Mouse (Mus musculus) left cerebral cortex, postnatal 10 days (tissue): ENCODE results near the gene Mup4. TPM values are rescaled to one million over a fixed set of nuclear protein-coding genes. Genes with fewer than 3 reads are reported as not detected.
"Not testable (repeated sequence)": the region's sequence is repeated elsewhere in the genome, so short reads cannot be mapped to it uniquely, and the experiment has no call there.

ENCODE experiments used
- DNase-seq, 2 experiments: peaks; one replicate each; pipeline ENCODE4 v3.0.0; 2021 to 2022; ENCODE audit warnings: low spot score in 2 of 2, mixed read lengths in 1 of 2; ENCODE audit errors: extremely low spot score in 1 of 2
- intact Hi-C: fragments of 180-260 bp; cut with DNase I; formaldehyde crosslinking; loops from one replicate; pipeline ENCODE4 v1.15.1; 2025
- total RNA-seq, 2 experiments: library from RNA; stranded (reverse); gene quantifications; 2 replicates each; pipeline ENCODE4 v1.2.3; 2021

Gene Mup4
- total RNA-seq, result not detected

DNA sequence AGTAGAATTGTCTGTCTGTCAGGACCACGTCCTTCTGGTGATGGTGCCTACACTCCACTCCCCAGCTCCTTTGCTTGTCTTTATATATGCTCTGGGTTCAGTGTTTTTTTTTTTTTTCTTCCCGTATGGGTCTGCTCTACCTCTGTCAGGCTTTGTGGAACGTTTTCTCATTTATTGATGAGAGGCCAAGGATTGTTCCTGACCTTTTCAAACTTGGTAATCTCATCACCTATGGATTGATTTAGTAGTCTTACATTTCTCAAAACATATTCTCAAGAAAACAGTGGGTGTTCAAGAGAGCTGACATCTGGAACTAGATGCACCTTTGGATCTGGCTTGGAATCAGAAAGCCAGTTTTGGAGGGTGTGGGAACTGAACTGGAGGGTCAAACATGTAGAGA is at the start of gene Mup4:
TSS of gene Mup4 (minus strand) at position 101 of the 400 bp plus-strand sequence.
- DNase-seq, result no peak
- intact Hi-C loops, result no loop called here

GRCm38 (mm10) chr4:59997894-59998293 is 37.4 kb upstream of the Mup4 start:
- intact Hi-C loops, DNase-seq: not testable (repeated sequence)

DNA sequence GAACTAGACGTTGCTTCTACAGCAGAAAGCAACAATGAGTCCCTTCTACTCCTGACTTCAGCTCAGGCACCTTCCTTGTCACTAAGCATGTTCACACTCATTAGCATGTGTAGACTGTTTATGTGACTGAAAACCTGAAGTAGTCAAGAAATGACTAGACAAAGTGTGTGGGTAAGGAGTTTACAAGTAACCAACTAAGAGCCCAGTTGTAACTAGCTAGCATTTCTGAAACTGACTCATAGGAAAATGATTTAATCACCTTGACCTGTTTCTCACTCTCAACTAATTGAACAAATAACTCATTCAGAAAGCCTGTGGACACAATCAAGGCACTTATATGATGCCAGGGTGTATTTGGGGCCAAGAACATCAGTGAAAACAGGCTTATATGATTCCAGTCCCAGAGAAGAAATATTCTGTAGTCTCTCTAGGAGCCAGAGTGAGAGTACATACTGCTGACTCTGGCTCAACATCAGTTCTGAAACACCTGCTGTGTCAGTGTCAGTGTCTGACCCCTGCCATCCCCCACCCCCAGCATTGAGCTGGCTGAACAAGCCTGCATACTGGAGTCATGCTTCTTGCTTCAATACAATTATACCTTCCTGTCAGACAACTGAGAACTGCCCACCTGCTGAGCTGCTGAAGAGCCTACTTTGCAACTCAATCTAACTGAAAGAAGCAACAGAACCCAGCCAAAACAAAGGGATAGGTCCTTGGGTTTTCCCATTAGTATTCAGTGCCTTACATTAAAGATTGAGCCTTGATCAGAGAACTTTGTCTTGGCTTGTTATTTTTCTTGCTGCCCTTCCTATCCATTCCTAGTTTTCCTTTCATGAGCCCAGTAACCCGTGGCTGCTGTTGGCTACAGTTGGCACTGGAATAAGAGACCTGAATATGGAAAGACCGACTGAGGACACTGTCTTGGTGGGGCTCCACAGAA is 3.2 kb upstream of the Mup4 start, which contains the start of gene Mup6:
TSS of gene Mup6 (plus strand) at position 890 of the 940 bp plus-strand sequence.
- intact Hi-C loops, result no loop called here
- DNase-seq, result no peak

GRCm38 (mm10) chr4:59937543-59937942 is 23.0 kb downstream of the Mup4 start:
- intact Hi-C loops, result no loop called here
- DNase-seq, result no peak

GRCm38 (mm10) chr4:59932505-59933281 is 27.8 kb downstream of the Mup4 start:
- intact Hi-C loops, result loop anchor here (5.0 kb wide), 1 partner anchor 1975 kb away; no protein-coding TSS in a partner anchor
- DNase-seq, result peak in 1 of 2 experiments; percentile 20

DNA sequence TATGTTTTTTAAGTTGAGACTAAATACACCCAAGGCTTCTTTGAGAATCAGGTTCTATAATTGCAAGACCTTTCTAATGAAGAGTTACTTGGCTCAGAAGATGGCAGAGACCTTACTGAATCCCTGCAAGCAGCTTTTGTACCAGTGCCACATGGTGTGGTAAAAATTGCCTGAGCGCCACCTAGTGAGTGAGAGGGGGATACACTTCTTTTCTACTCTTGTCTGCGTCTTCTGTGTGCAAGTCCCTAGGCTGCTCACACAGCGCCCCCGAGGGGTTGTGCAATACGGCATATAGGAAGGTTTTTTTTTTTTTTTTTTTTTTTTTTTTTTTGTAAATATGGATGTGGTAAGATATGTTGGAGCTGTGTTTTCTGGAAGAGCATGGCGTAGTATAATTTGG is 32.2 kb downstream of the Mup4 start:
- intact Hi-C loops, result loop anchor here (2.0 kb wide), 1 partner anchor 144 kb away; no protein-coding TSS in a partner anchor
- peak; percentile 52 to 79 for DNase-seq

DNA sequence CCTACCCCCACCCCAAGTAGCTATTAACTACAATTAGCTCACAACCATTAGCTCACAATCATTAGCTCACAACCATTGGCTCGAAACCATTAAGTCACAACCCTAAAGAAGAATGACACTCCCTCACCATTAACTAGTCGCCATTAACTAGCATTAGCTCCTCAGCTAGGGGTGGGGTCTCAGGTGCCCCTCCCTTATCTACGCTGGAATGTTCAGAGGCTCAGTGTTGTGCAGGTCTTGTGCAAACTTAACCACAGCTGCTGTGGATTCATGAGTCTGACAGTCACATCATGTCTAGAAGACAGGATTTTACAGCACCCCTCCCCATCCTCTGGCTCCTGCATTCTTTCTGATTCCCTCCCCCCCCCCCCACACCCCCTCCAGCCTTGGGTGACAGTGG is 32.8 kb downstream of the Mup4 start:
- DNase-seq, result no peak
- intact Hi-C loops, result loop anchor here (2.0 kb wide), 1 partner anchor 143 kb away; no protein-coding TSS in a partner anchor

DNA sequence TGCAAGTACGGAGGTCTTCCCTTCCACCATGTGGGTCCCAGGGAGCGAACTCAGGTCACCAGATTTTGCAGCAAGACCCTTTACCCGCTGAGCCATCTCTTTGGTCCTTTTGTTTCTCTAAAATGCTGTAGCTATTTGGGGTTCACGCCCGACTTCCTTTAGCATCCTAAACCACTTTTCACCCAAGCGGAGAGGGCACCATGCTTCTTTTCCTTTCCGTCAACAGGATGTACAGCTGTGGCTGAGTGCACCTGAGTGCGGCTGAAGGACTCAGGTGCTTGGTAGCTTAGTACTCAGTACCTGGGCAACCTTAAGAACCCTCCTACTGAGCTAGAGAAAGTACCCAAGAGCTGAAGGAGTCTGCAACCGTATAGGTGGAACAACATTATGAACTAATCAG is 35.4 kb downstream of the Mup4 start:
- intact Hi-C loops, result no loop called here
- DNase-seq, result no peak

GRCm38 (mm10) chr4:59917966-59918365 is 42.5 kb downstream of the Mup4 start:
- no peak for DNase-seq
- intact Hi-C loops, result no loop called here

DNA sequence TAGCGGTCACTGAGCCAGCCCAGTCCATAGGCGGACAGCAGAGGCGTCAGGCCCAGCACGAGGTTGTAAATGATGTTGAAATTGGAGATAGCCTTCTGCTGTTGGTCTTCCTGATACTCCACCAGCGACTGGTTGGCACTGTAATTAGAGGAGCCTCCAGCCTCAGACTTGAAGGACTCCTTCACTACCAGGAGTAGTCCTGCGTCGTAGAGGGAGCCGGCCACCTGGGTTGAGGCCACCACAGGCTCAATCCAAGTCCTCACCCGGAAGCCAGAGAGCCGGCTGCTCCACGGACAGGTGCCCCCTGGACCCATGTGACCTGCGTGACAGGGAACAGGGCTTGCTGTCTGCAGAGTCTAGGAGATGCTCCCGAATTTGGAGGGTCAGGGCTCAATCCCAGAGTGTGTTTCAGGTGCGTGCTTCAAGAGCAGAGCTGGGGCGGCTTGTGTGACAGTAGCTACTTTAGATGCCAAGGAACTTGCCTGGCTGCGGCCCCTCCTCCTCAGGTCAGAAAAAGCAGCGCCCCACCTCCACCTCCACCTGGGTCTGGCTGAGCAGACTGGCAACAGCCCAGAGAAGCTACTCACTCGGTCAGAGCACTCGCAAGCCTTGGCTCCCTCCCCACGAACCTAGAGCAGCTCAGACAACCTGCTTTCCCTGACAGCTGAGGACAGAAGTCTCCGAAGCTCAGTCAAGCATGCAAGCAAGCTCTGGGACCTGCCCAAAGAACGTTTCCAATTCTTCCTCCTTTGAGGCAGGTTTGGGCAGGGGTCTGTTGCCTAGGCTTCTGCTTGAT is 45.7 kb downstream of the Mup4 start, which contains the start of gene Slc46a2:
TSS of gene Slc46a2 (minus strand) at position 449 of the 796 bp plus-strand sequence.
- intact Hi-C loops, result no loop called here
- no peak for DNase-seq

DNA sequence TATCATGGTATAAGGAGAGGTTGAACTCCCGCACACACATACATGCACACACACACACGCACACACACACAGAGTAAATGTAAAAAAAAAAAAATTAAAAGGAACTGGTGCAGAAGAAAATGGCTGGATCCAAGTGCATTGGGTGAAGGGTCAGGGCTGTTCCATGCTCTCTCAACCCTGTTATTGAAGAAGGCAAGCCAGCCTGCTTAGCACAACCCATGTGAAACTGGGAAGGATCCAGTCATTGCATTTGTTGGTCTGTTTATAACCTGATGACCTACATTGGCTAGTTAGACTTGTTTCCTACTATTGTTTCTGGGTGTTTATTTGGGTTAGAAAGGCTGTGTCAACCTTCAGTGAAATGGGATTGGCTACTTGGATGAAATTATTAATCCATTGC is 51.7 kb downstream of the Mup4 start:
- intact Hi-C loops, result no loop called here
- no peak for DNase-seq

DNA sequence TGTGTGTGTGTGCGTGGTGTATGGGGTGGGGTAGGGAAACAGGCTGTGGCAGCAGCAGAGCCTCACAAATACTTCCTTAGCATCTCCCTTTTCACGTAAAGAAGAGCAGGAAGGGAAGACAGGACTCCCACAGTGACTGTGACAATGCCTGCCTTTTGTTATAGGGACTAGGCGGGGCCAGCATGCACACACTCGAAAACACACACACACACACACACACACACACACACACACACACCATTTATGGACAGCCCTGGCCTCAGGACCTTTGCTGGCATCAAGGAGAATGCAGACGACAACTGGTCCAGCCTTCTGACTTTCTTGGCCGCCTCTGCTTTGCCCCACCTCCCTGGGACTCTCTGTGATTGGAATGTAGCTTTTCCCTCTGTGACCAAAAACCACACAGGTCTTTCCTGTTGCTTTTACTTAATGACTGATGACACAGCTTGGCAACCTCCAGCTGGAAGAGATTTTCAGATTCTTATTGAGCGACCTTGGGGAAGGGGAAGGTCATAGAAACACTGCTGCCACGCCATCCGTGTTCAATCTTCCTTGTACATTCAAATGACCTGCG is 52.8 kb downstream of the Mup4 start:
- intact Hi-C loops, result no loop called here

DNA sequence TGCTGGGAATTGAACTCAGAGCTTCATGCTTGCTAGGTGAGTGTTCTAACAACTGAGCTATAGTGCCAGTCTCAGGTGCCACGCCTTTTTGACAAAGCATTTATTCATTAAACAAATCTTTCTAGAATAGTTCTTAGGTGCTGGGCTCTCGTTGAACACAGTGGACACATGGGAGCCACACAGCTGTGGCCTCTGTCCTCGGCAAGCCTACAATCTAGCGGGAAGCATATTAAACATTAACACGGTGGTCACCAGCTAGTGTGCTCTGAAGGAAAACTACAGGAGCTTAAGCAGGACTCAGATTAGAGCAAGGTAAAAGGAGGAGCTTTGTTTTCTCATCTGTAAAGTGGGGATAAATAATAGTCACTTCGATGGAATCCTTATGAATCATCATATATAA is 53.4 kb downstream of the Mup4 start:
- DNase-seq, result no peak
- intact Hi-C loops, result no loop called here

More for the DNA sequence above, 52.8 kb downstream of the Mup4 start:
- no peak for DNase-seq

Other genes with a start within 250 kb of the Mup4 start
- gene Inip, start 159.1 kb downstream of the Mup4 start, total RNA-seq, result 10 to 100 TPM; 22.3 to 23.6 TPM
- 10 to 100 TPM; 44.2 to 46.4 TPM for gene Snx30, start 154.9 kb downstream of the Mup4 start, total RNA-seq
- not detected for gene Slc46a2, start 45.7 kb downstream of the Mup4 start, total RNA-seq
- gene Mup6, start 3.6 kb upstream of the Mup4 start, total RNA-seq, result not detected
- gene Mup7, start 109.8 kb upstream of the Mup4 start, total RNA-seq, result not detected
- gene Mup2, start 193.6 kb upstream of the Mup4 start, total RNA-seq, result not detected